Mouse (Mus musculus): ENCODE data around the gene Tbc1d30. TPM values are rescaled to one million over a fixed set of nuclear protein-coding genes. Genes with fewer than 3 reads are reported as not detected.

Gene Tbc1d30
- polyA plus RNA-seq, 1 experiment from 2014 or later: 1.1 TPM

GRCm38 (mm10) chr10:121280943-121281342 is 70.1 kb downstream of the Tbc1d30 start:
- no peak overlapping the region for H3K27ac ChIP-seq
- WGBS: 74% methylated on average over 11 of the region's 11 CpGs
- no peak overlapping the region for H3K4me2 ChIP-seq
- no peaks in the 10 kb centered on the region for H3K36me3 ChIP-seq
- H3K4me1 ChIP-seq: peaks cover 3% of the 10 kb centered on the region; the same call in 1 of the 2 replicates
- no peak overlapping the region for H3K4me3 ChIP-seq
- H3K9ac ChIP-seq: no peak overlapping the region
- H3K9me3 ChIP-seq: no peaks in the 10 kb centered on the region
- no peaks in the 10 kb centered on the region for H3K27me3 ChIP-seq
- ATAC-seq (ENCODE audit: insufficient number of reproducible peaks, low FRiP score, low TSS enrichment, low read depth): no peak

GRCm38 (mm10) chr10:121277022-121277471 is 74.0 kb downstream of the Tbc1d30 start:
- H3K4me3 ChIP-seq: no peak overlapping the region
- H3K4me2 ChIP-seq: no peak overlapping the region
- H3K9me3 ChIP-seq: no peaks in the 10 kb centered on the region
- ATAC-seq (ENCODE audit: insufficient number of reproducible peaks, low FRiP score, low TSS enrichment, low read depth): no peak
- no peaks in the 10 kb centered on the region for H3K27me3 ChIP-seq
- no peak overlapping the region for H3K9ac ChIP-seq
- H3K4me1 ChIP-seq: no peaks in the 10 kb centered on the region
- 70% methylated on average over 2 of the region's 2 CpGs for WGBS
- H3K27ac ChIP-seq: no peak overlapping the region
- no peaks in the 10 kb centered on the region for H3K36me3 ChIP-seq

GRCm38 (mm10) chr10:121274964-121275363 is 76.1 kb downstream of the Tbc1d30 start:
- no peaks in the 10 kb centered on the region for H3K36me3 ChIP-seq
- no peak overlapping the region for H3K27ac ChIP-seq
- H3K4me3 ChIP-seq: no peak overlapping the region
- H3K27me3 ChIP-seq: no peaks in the 10 kb centered on the region
- H3K9me3 ChIP-seq: no peaks in the 10 kb centered on the region
- 82% methylated on average over 1 of the region's 1 CpGs for WGBS
- no peak overlapping the region for H3K9ac ChIP-seq
- no peak overlapping the region for H3K4me2 ChIP-seq
- H3K4me1 ChIP-seq: no peaks in the 10 kb centered on the region
- no peak for ATAC-seq (ENCODE audit: insufficient number of reproducible peaks, low FRiP score, low TSS enrichment, low read depth)

- Histone ChIP-seq H3K27me3 (no peaks in the 10 kb centered on the region), H3K4me3 (no peak overlapping the region), H3K36me3 (no peaks in the 10 kb centered on the region), H3K4me1 (peaks cover 6% of the 10 kb centered on the region; the same call in 1 of the 2 replicates), H3K4me2 (no peak overlapping the region), H3K9ac (no peak overlapping the region), H3K27ac (no peak overlapping the region), H3K9me3 (no peaks in the 10 kb centered on the region)
- no peak for ATAC-seq (ENCODE audit: insufficient number of reproducible peaks, low FRiP score, low TSS enrichment, low read depth)
- WGBS: 76% methylated on average over 8 of the region's 8 CpGs
Observed at GRCm38 (mm10) chr10:121271002-121271401, 80.1 kb downstream of the Tbc1d30 start.

GRCm38 (mm10) chr10:121268771-121269170 is 82.3 kb downstream of the Tbc1d30 start:
- Histone ChIP-seq H3K9ac (no peak overlapping the region), H3K4me2 (no peak overlapping the region), H3K27me3 (no peaks in the 10 kb centered on the region), H3K4me3 (no peak overlapping the region), H3K36me3 (no peaks in the 10 kb centered on the region), H3K9me3 (no peaks in the 10 kb centered on the region), H3K27ac (no peak overlapping the region), H3K4me1 (peaks cover 6% of the 10 kb centered on the region; the same call in 1 of the 2 replicates)
- WGBS: 89% methylated on average over 8 of the region's 8 CpGs
- no peak for ATAC-seq (ENCODE audit: insufficient number of reproducible peaks, low FRiP score, low TSS enrichment, low read depth)

- no peak overlapping the region for H3K4me3 ChIP-seq
- 78% methylated on average over 7 of the region's 7 CpGs for WGBS
- H3K9me3 ChIP-seq: no peaks in the 10 kb centered on the region
- H3K9ac ChIP-seq: no peak overlapping the region
- H3K4me1 ChIP-seq: peaks cover 6% of the 10 kb centered on the region; the same call in 1 of the 2 replicates
- no peaks in the 10 kb centered on the region for H3K36me3 ChIP-seq
- no peak overlapping the region for H3K4me2 ChIP-seq
- no peak for ATAC-seq (ENCODE audit: insufficient number of reproducible peaks, low FRiP score, low TSS enrichment, low read depth)
- no peaks in the 10 kb centered on the region for H3K27me3 ChIP-seq
- H3K27ac ChIP-seq: no peak overlapping the region
Observed at GRCm38 (mm10) chr10:121264204-121264575, 86.9 kb downstream of the Tbc1d30 start.

- 80% methylated on average over 21 of the region's 21 CpGs for WGBS
- Histone ChIP-seq H3K9me3 (no peaks in the 10 kb centered on the region), H3K36me3 (no peaks in the 10 kb centered on the region), H3K4me1 (peaks cover 6% of the 10 kb centered on the region; the same call in 1 of the 2 replicates), H3K4me3 (no peak overlapping the region), H3K27ac (no peak overlapping the region), H3K27me3 (no peaks in the 10 kb centered on the region), H3K4me2 (no peak overlapping the region), H3K9ac (no peak overlapping the region)
- no peak for ATAC-seq (ENCODE audit: insufficient number of reproducible peaks, low FRiP score, low TSS enrichment, low read depth)
Observed at GRCm38 (mm10) chr10:121263520-121264203, 87.4 kb downstream of the Tbc1d30 start.

- no peak overlapping the region for H3K27ac ChIP-seq
- no peak overlapping the region for H3K4me2 ChIP-seq
- no peak overlapping the region for H3K4me3 ChIP-seq
- no peaks in the 10 kb centered on the region for H3K9me3 ChIP-seq
- WGBS: 87% methylated on average over 8 of the region's 8 CpGs
- H3K9ac ChIP-seq: no peak overlapping the region
- no peak for ATAC-seq (ENCODE audit: insufficient number of reproducible peaks, low FRiP score, low TSS enrichment, low read depth)
- H3K36me3 ChIP-seq: no peaks in the 10 kb centered on the region
- peaks cover 6% of the 10 kb centered on the region; the same call in 1 of the 2 replicates for H3K4me1 ChIP-seq
- no peaks in the 10 kb centered on the region for H3K27me3 ChIP-seq
Observed at GRCm38 (mm10) chr10:121262206-121262605, 88.9 kb downstream of the Tbc1d30 start.

GRCm38 (mm10) chr10:121261036-121261592 is 90.0 kb downstream of the Tbc1d30 start:
- ATAC-seq (ENCODE audit: insufficient number of reproducible peaks, low FRiP score, low TSS enrichment, low read depth): no peak
- Histone ChIP-seq H3K4me3 (no peak overlapping the region), H3K27ac (no peak overlapping the region), H3K27me3 (no peaks in the 10 kb centered on the region), H3K9me3 (no peaks in the 10 kb centered on the region), H3K4me1 (no peaks in the 10 kb centered on the region), H3K36me3 (no peaks in the 10 kb centered on the region), H3K4me2 (no peak overlapping the region), H3K9ac (no peak overlapping the region)
- 81% methylated on average over 6 of the region's 6 CpGs for WGBS

- H3K27me3 ChIP-seq: no peaks in the 10 kb centered on the region
- 16% methylated on average over 17 of the region's 17 CpGs for WGBS
- H3K27ac ChIP-seq: no peak overlapping the region
- no peaks in the 10 kb centered on the region for H3K4me1 ChIP-seq
- H3K36me3 ChIP-seq: no peaks in the 10 kb centered on the region
- 0 out of 2 replicates have a peak overlapping the region, but pooled peaks have one; percentile 4 for H3K4me3 ChIP-seq
- no peak overlapping the region for H3K9ac ChIP-seq
- no peaks in the 10 kb centered on the region for H3K9me3 ChIP-seq
- ATAC-seq (ENCODE audit: insufficient number of reproducible peaks, low FRiP score, low TSS enrichment, low read depth): no peak
- H3K4me2 ChIP-seq: peak overlapping the region; percentile 38
Observed at GRCm38 (mm10) chr10:121256115-121256825, 94.8 kb downstream of the Tbc1d30 start.

- Histone ChIP-seq H3K27me3 (no peaks in the 10 kb centered on the region), H3K27ac (no peak overlapping the region), H3K9me3 (no peaks in the 10 kb centered on the region), H3K4me1 (0 out of 2 replicates have a peak, but pooled peaks cover 2% of the 10 kb centered on the region), H3K9ac (no peak overlapping the region), H3K4me3 (no peak overlapping the region), H3K4me2 (no peak overlapping the region), H3K36me3 (no peaks in the 10 kb centered on the region)
- 93% methylated on average over 5 of the region's 5 CpGs for WGBS
- no peak for ATAC-seq (ENCODE audit: insufficient number of reproducible peaks, low FRiP score, low TSS enrichment, low read depth)
Observed at GRCm38 (mm10) chr10:121255465-121255864, 95.6 kb downstream of the Tbc1d30 start.

GRCm38 (mm10) chr10:121254343-121254742 is 96.7 kb downstream of the Tbc1d30 start:
- ATAC-seq (ENCODE audit: insufficient number of reproducible peaks, low FRiP score, low TSS enrichment, low read depth): no peak

More at GRCm38 (mm10) chr10:121254343-121254742, 96.7 kb downstream of the Tbc1d30 start:
- Histone ChIP-seq H3K4me3 (no peak overlapping the region), H3K27me3 (no peaks in the 10 kb centered on the region), H3K9ac (no peak overlapping the region), H3K4me2 (no peak overlapping the region), H3K9me3 (no peaks in the 10 kb centered on the region), H3K4me1 (0 out of 2 replicates have a peak, but pooled peaks cover 3% of the 10 kb centered on the region), H3K36me3 (no peaks in the 10 kb centered on the region), H3K27ac (no peak overlapping the region)
- WGBS: 89% methylated on average over 8 of the region's 8 CpGs
